Mouse (Mus musculus) limb, embryonic 15.5 days (tissue): ENCODE data around the gene Ryk. TPM values are rescaled to one million over a fixed set of nuclear protein-coding genes. Genes with fewer than 3 reads are reported as not detected.

Experiments used
- ATAC-seq: fragments of 200-750 bp; cut with Nextera tagmentation; 2 replicates; pipeline ENCODE4 v1.8.0; 2017; ENCODE audit warnings: low read depth, moderate TSS enrichment; ENCODE audit not compliant: insufficient number of reproducible peaks, low FRiP score, low TSS enrichment
- H3K27ac ChIP-seq: fragments of 300-500 bp; sonication (generic); 2 replicates; pipeline ENCODE4 v1.5.1; 2015; ENCODE audit warnings: moderate library complexity, mild to moderate bottlenecking, inconsistent platforms
- H3K27me3 ChIP-seq: fragments of 300-500 bp; sonication (generic); 2 replicates; pipeline ENCODE4 v1.6.1; 2015; ENCODE audit warnings: inconsistent platforms
- H3K36me3 ChIP-seq: fragments of 300-500 bp; sonication (generic); 2 replicates; pipeline ENCODE4 v1.6.1; 2015; ENCODE audit warnings: inconsistent platforms
- H3K4me1 ChIP-seq: fragments of 300-500 bp; sonication (generic); 2 replicates; pipeline ENCODE4 v1.6.1; 2015; ENCODE audit warnings: inconsistent platforms
- H3K4me2 ChIP-seq: fragments of 300-500 bp; sonication (generic); 2 replicates; pipeline ENCODE4 v1.6.1; 2015; ENCODE audit warnings: mild to moderate bottlenecking, inconsistent platforms
- H3K4me3 ChIP-seq: fragments of 300-500 bp; sonication (generic); 2 replicates; pipeline ENCODE4 v1.5.1; 2015; ENCODE audit warnings: mild to moderate bottlenecking, inconsistent platforms
- H3K9ac ChIP-seq: fragments of 300-500 bp; sonication (generic); 2 replicates; pipeline ENCODE4 v1.6.1; 2015; ENCODE audit warnings: inconsistent platforms
- H3K9me3 ChIP-seq: fragments of 300-500 bp; sonication (generic); 2 replicates; pipeline ENCODE4 v1.6.1; 2016; ENCODE audit warnings: inconsistent platforms
- WGBS: fragments of 180-500 bp; shearing (Covaris S2); methylation state at CpG from one replicate; pipeline ENCODE4 v1.1.7; 2015; 5-methylcytosine and 5-hydroxymethylcytosine counted together
- polyA plus RNA-seq: library from polyadenylated mRNA; unstranded; fragments of >200 nt; fragmentation: Nextera tagmentation; extraction: Ambion mirVana; gene quantifications from 2 replicates; pipeline ENCODE4 v1.2.1, GENCODE M21; 2015

Gene Ryk
- polyA plus RNA-seq, 1 experiment from 2014 or later = 26.1 TPM

DNA sequence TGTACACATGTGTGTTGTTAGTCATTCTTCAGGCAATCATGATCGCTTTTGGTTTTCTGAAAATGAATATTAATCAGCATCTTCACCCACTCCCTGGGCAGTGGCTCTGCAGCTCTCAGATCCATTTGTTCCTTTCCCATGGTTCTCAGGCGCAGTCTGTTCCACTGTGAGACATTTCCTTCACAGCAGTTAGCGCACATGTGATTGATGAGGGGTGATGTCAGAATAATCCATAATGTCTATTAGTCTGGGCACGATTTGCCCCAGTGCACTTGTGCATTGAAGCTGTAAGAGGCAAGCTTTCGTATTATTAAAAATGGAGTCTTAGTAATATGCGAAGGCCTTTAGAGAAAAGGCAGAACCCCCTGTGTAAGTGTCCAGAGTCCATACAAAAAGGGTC, 95.1 kb downstream of the Ryk start:
- no peaks in the 10 kb centered on the region for H3K4me1 ChIP-seq
- H3K27me3 ChIP-seq = no peaks in the 10 kb centered on the region
- H3K9me3 ChIP-seq = no peaks in the 10 kb centered on the region
- WGBS = 83% methylated on average over 6 of the region's 6 CpGs
- no peaks in the 10 kb centered on the region for H3K36me3 ChIP-seq
- H3K4me3 ChIP-seq = no peak overlapping the region
- no peak overlapping the region for H3K9ac ChIP-seq
- no peak overlapping the region for H3K27ac ChIP-seq
- ATAC-seq = no peak
- no peak overlapping the region for H3K4me2 ChIP-seq

GRCm38 (mm10) chr9:102933925-102934721, 99.4 kb downstream of the Ryk start:
- Histone ChIP-seq H3K4me3 (peak overlapping the region; percentile 14), H3K36me3 (no peaks in the 10 kb centered on the region), H3K27ac (no peak overlapping the region), H3K9ac (no peak overlapping the region), H3K9me3 (no peaks in the 10 kb centered on the region), H3K27me3 (no peaks in the 10 kb centered on the region), H3K4me1 (no peaks in the 10 kb centered on the region), H3K4me2 (peak overlapping the region; percentile 22; the same call in 1 of the 2 replicates)
- 43% methylated on average over 20 of the region's 20 CpGs for WGBS
- no peak for ATAC-seq

DNA sequence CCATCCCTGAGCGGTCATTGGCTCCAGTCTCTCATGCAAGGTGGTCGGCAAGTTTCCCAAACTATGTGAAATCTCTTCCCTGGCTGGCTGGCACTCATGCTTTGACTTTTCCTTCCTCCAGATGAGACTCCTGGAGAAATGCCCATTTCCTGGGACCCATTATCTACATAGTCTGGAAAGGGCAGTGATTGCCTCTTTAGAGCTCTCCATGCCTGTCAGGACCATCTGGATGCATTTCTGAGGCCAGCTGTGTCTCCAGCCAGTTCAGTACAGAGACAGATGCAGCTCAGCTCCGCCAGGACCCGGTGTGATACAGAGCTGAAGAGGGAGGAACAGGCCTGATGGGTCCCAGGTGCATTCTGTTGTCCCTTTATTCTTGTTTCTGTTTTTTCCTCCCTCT, 107.5 kb downstream of the Ryk start:
- Histone ChIP-seq H3K27ac (no peak overlapping the region), H3K4me1 (no peaks in the 10 kb centered on the region), H3K36me3 (no peaks in the 10 kb centered on the region), H3K9me3 (no peaks in the 10 kb centered on the region), H3K9ac (no peak overlapping the region), H3K27me3 (no peaks in the 10 kb centered on the region), H3K4me2 (no peak overlapping the region), H3K4me3 (no peak overlapping the region)
- ATAC-seq = no peak
- 60% methylated on average over 4 of the region's 4 CpGs for WGBS

GRCm38 (mm10) chr9:102944891-102945290, 110.2 kb downstream of the Ryk start:
- Histone ChIP-seq H3K4me2 (no peak overlapping the region), H3K27me3 (no peaks in the 10 kb centered on the region), H3K9me3 (no peaks in the 10 kb centered on the region), H3K27ac (no peak overlapping the region), H3K9ac (no peak overlapping the region), H3K4me1 (no peaks in the 10 kb centered on the region), H3K36me3 (no peaks in the 10 kb centered on the region), H3K4me3 (no peak overlapping the region)
- no peak for ATAC-seq
- 95% methylated on average over 9 of the region's 9 CpGs for whole genome bisulfite sequencing

DNA sequence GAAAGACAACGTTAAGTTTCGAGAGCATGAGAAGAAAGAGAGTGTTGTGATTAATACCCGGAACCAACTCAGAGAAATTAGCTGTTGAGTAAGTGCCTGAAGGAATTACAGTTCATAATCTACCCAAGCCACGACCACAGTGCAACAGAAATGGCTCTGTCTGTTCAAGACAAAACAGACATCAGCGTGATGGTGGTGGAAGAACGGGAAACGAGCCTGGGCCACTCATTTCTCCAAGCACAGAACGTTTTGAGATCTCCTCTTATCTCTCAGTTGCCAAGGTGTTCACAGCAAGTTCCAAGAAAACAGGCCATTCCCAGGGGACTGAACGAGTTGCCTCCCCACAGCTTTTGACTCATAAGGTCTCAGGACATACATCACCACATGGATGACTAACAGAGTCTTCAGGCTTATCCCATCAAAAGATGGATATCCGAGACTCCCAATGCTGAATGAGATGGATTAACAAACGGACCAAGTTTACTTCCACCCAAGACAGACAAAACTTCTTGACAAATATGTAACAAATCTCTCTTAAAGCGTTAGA, 111.8 kb downstream of the Ryk start:
- no peak for ATAC-seq
- 80% methylated on average over 12 of the region's 12 CpGs for WGBS

DNA sequence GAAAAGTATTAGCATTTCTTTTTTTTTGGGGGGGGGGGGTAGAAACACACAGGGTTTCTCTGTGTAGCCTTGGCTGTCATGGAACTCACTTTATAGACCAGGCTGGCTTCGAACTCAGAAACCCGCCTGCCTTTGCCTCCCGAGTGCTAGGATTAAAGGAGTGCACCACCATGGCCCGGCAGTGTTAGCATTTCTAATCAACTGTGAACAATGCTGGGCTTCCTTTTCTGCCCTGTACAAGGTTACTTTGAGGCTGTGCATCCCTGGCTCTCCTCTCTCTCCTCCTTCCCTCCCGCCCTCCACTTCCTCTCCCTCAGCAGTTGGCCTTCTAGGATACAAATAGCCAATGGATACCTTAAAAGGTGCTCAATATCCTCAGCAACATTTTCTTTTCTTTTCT, 114.0 kb downstream of the Ryk start:
- Histone ChIP-seq H3K4me2 (no peak overlapping the region), H3K36me3 (no peaks in the 10 kb centered on the region), H3K4me1 (no peaks in the 10 kb centered on the region; the same call in 1 of the 2 replicates), H3K27me3 (no peaks in the 10 kb centered on the region), H3K9me3 (no peaks in the 10 kb centered on the region), H3K27ac (no peak overlapping the region), H3K4me3 (no peak overlapping the region), H3K9ac (no peak overlapping the region)
- no peak for ATAC-seq
- WGBS = 78% methylated on average over 5 of the region's 5 CpGs

More for the DNA sequence above, 111.8 kb downstream of the Ryk start:
- Histone ChIP-seq H3K27me3 (no peaks in the 10 kb centered on the region), H3K4me3 (no peak overlapping the region), H3K4me1 (no peaks in the 10 kb centered on the region; the same call in 1 of the 2 replicates), H3K27ac (no peak overlapping the region), H3K9ac (no peak overlapping the region), H3K9me3 (no peaks in the 10 kb centered on the region), H3K36me3 (no peaks in the 10 kb centered on the region), H3K4me2 (no peak overlapping the region)

- no peaks in the 10 kb centered on the region for H3K36me3 ChIP-seq
- no peaks in the 10 kb centered on the region for H3K27me3 ChIP-seq
- no peak overlapping the region for H3K27ac ChIP-seq
- WGBS = 86% methylated on average over 9 of the region's 9 CpGs
- ATAC-seq = no peak
- no peak overlapping the region for H3K9ac ChIP-seq
- no peaks in the 10 kb centered on the region for H3K9me3 ChIP-seq
- H3K4me1 ChIP-seq = no peaks in the 10 kb centered on the region; the same call in 1 of the 2 replicates
- no peak overlapping the region for H3K4me2 ChIP-seq
- H3K4me3 ChIP-seq = no peak overlapping the region
Measured at GRCm38 (mm10) chr9:102951091-102951994, 116.6 kb downstream of the Ryk start.

GRCm38 (mm10) chr9:102955866-102956265, 121.1 kb downstream of the Ryk start:
- no peaks in the 10 kb centered on the region for H3K9me3 ChIP-seq
- no peak overlapping the region for H3K4me2 ChIP-seq
- H3K4me3 ChIP-seq = no peak overlapping the region
- no peaks in the 10 kb centered on the region for H3K36me3 ChIP-seq
- WGBS = 77% methylated on average over 3 of the region's 3 CpGs
- H3K4me1 ChIP-seq = no peaks in the 10 kb centered on the region; the same call in 1 of the 2 replicates
- no peak for ATAC-seq
- H3K9ac ChIP-seq = no peak overlapping the region
- no peak overlapping the region for H3K27ac ChIP-seq
- H3K27me3 ChIP-seq = no peaks in the 10 kb centered on the region

Other genes with a start within 250 kb of the Ryk start
- gene Anapc13, start 208.6 kb upstream of the Ryk start, polyA plus RNA-seq = 173 and 174 TPM in 2 replicates
- gene Cep63, start 208.4 kb upstream of the Ryk start, polyA plus RNA-seq = 43.9 and 47.0 TPM in 2 replicates
- gene Amotl2, start 118.2 kb upstream of the Ryk start, polyA plus RNA-seq = 60.7 and 61.5 TPM in 2 replicates
- 6.2 and 7.1 TPM in 2 replicates for gene Slco2a1, start 153.8 kb downstream of the Ryk start, polyA plus RNA-seq